Mouse (Mus musculus) spleen, postnatal 14 days (tissue): Measurements from ENCODE around the gene Olfr613.
"Not testable (repeated sequence)": the region's sequence is repeated elsewhere in the genome, so short reads cannot be mapped to it uniquely, and the experiment has no call there.

ENCODE experiments used
- DNase-seq, 2 experiments: peaks; one replicate each; pipeline ENCODE4 v3.0.0; 2021 to 2022; ENCODE audit warnings: low spot score in 2 of 2

Olfr613 gene

DNA sequence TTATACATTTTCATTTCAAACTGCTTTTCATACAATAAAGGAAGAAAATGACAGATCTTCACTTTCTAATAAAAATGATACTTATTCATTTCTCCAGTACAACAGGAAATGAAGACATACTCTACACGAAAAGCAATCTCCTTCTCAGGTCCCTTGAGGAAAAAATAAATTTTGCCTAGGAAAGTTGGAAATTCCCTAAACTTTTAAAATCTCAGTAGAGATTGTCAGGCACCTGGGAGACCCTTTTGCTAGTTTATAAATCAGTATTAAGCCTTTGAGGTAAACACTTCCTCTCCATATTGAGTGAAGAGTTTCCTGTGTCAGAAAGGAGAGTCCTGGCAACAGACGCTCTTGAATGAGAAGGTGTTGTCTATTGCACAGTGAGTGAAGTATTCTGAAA, at the start of gene Olfr613:
Olfr613 (plus strand) TSS at position 301 of the 400 bp plus-strand sequence.
- DNase-seq: no peak

DNA sequence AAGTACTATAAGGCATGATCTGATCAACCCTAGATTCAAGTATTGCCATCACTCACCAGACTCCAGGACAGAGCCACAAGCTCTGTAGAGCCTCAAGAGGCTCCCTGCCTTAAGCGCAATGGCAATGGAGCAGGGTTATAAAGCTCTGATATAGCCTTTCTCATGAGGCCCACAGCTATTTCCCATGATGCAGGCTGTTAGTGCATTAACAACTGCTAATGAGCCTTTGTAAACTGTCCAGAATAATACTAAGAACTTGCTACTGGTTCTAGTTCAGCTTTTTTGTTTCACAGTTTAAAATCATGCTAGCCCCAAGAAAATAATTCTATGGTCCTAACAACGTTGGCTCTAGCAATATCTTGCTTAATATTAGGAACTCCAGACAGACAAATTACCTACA, 35.9 kb upstream of the Olfr613 start, which contains the start of gene Olfr610:
Olfr610 (minus strand) TSS at position 101 of the 400 bp plus-strand sequence.
- DNase-seq: no peak

DNA sequence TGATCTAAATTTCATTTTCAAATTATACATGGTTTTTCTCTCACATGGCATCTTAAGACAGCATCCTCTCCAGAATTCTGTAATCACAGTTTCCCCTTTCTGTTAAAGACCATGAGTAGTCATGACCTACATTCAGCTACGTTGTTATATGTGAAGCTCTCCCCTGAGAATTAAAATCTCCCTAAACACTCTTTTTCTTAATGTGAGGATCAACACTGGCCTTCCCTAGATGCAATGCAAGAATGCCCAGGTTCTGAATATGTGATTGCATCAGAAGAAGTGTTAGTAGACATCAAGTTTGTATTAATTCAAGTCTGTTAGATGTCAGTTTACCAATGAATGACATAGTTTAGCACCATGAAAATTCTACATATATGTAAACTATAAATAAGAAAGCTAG, 27.1 kb upstream of the Olfr613 start, which contains the start of gene Olfr611:
Olfr611 (minus strand) TSS at position 101 of the 400 bp plus-strand sequence.
- DNase-seq: not testable (repeated sequence)

DNA sequence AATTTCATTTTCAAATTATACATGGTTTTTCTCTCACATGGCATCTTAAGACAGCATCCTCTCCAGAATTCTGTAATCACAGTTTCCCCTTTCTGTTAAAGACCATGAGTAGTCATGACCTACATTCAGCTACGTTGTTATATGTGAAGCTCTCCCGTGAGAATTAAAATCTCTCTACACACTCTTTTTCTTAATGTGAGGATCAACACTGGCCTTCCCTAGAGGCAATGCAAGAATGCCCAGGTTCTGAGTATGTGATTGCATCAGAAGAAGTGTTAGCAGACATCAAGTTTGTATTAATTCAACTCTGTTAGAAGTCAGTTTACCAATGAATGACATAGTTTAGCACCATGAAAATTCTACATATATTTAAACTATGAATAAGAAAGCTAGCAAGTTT, 5.3 kb upstream of the Olfr613 start, which contains the start of gene Olfr612:
Olfr612 (minus strand) TSS at position 101 of the 400 bp plus-strand sequence.
- DNase-seq: not testable (repeated sequence)

DNA sequence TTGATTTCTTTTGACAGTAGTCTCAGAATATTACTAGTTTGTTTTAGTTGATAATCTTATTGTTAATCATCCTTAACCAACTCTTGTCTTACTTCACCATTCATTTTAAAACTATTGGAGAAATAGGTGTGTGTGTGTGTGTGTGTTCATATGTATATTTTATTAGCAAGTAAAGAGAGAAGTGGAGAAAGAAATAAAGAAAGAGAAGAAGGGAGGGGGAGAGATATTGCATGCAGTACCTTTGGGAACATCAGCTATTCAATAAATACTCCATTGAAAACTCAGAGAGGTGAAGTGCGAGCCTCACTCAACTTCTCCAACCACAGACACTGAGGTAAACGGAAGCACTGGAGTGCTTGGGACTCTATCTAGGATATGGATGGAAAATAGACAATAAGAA, 7.9 kb downstream of the Olfr613 start, which contains the start of gene Olfr615:
Olfr615 (plus strand) TSS at position 301 of the 400 bp plus-strand sequence.
- DNase-seq: no peak

DNA sequence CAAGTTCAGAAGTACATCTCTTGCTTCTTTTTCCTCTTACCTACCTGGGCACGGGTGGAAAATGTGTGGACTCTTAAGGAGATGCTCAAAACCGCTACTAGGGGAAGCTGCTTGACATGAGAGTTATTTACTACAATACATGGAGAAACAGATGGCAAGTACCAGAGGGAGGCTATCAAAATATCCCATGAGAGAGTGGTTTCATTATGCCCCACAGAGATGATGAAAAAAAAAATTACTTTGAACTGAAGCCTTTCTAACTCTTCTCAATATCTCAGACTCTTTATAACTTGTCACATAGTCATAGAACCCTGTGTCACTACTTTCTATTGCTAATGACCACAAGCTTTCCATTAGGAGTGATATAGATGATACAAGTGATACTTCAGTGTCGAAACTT, 21.2 kb downstream of the Olfr613 start, which contains the start of gene Olfr616:
Olfr616 (minus strand) TSS at position 101 of the 400 bp plus-strand sequence.
- DNase-seq: no peak

DNA sequence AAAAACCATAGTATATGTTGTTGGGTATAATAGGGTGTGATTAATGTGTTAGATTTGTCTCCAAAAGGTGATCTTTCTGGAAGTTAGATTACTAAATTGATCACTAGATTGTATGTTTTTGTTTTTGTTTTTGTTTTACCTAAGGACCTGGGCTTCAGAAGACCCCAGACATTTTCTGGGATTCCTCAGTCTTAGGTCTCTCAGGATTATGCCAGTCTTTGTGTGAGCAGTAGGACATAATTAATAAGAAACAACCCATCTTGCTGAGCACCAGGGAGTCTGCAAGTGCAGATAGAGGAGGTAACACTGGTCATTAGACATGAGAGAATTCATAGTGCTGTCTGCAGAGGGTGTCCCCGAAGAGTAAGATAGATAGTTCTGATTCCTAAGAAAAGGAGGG, 24.9 kb downstream of the Olfr613 start, which contains the start of gene Olfr617:
Olfr617 (plus strand) TSS at position 301 of the 400 bp plus-strand sequence.
- DNase-seq: no peak

DNA sequence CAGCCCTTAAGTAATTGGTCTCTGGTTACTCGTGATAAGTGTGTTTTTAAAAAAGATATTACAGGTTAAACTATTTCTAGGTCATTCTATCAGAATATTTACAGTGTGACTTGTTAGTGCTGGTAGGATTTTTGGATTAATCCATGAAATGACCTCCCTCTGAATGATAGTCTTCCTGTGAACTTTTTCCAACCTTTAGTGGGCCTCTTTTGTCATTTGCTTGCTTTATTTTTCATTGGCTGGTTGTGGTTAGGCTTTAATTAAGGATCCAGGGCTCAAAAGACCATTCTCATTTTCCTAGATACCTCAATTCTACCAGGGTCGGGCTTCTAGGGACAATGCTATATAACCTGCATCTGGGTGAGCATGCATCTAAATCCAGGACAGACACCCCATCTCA, 41.9 kb downstream of the Olfr613 start, which contains the start of gene Olfr618:
Olfr618 (plus strand) TSS at position 301 of the 400 bp plus-strand sequence.
- no peak for DNase-seq

DNA sequence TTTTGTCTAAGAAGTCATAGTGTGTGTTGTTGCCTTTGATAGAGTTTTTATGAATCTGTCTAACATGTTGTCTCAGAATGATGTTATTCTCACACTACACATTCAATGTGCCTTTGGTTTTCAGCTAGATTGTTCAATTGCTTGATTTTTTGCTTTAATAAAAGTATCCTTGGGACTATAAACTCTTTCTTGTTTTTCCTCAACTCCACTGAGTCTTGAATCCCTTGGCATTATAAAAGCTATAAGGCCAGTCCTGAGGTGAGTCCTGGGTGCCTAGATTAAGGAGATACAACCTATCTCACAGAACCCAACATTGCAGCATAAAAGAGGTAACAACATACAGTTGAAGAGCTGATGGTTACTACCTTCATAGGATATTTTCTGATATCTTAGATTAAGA, 52.4 kb downstream of the Olfr613 start, which contains the start of gene Olfr619:
Olfr619 (plus strand) TSS at position 301 of the 400 bp plus-strand sequence.
- no peak for DNase-seq
